Mouse (Mus musculus): ENCODE results near the gene Tex10. TPM values are rescaled to one million over a fixed set of nuclear protein-coding genes. Genes with fewer than 3 reads are reported as not detected.

The Tex10 gene
- total RNA-seq (2021), result 10 to 100 TPM in 1 of 2 experiments, 1 to 10 TPM in 1; 9.8 to 10.2 TPM
- long read RNA-seq, experiment 1, transcript Tex10-201 (15 exons, 3,102 nt), result major isoform, 6 of 9 reads
- long read RNA-seq, experiment 1, partial matches to known transcripts, result 1 of 9 reads
- long read RNA-seq, experiment 1, other reads (novel, unspliced or antisense), result 2 of 9 reads
- long read RNA-seq, experiment 2, transcript Tex10-201 (15 exons, 3,102 nt), result major isoform, 5 of 12 reads
- long read RNA-seq, experiment 2, partial matches to known transcripts, result 3 of 12 reads
- long read RNA-seq, experiment 2, other reads (novel, unspliced or antisense), result 3 of 12 reads

DNA sequence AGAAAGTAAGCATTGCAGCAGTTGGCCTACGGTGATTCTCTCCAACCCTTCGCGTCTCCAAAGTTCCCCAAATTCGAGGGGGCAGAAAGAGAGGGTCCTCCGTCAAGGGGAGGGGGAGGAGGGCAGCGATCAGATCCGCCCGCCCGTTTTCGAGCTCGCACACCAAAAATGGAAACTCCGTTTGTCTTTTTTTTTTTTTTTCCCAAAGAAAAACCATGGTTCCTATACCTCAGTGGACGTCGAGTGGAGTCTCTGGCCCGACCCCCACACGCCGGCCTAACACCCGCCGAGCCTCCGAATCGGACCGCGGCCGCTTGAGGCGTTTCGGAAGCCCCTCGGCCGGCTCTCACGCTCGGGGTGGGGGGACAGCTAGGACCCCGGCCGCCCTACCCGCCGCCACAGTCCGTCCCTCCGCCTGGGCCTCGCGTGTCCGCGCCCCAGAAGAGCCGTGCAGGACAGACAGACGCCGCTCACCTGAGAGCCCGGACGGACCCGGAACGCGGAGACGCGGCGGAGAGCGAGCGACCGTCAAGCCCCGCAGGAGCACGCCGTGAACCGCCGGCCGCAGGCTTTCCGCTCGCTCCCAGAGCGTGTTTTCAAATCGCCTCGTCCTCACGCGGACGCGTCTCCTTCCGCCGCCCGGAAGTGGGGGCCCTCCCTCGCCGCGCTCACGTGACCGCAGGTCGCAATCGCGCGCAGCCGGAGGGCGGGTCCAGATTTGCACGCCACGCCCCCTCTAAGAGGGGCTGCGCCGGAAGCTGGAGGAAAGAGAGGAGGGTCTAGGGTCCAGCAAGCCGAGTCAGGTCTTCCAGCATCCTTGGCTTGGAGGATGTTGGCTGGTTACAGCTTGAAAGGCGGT, at the start of gene Tex10:
Tex10 (minus strand) TSS at position 668 of the 859 bp plus-strand sequence.
- intact Hi-C loops (cut with DNase I; ENCODE audit: low total_unique reads), result loop anchor here (10.0 kb wide), 1 partner anchor 72 kb away; no protein-coding TSS in a partner anchor

GRCm38 (mm10) chr4:48510861-48511260, 37.6 kb upstream of the Tex10 start:
- intact Hi-C loops (cut with DNase I; ENCODE audit: low total_unique reads), result no loop called here
- no peak for DNase-seq

More for the DNA sequence above, at the start of gene Tex10:
- peak; percentile 92 for DNase-seq

DNA sequence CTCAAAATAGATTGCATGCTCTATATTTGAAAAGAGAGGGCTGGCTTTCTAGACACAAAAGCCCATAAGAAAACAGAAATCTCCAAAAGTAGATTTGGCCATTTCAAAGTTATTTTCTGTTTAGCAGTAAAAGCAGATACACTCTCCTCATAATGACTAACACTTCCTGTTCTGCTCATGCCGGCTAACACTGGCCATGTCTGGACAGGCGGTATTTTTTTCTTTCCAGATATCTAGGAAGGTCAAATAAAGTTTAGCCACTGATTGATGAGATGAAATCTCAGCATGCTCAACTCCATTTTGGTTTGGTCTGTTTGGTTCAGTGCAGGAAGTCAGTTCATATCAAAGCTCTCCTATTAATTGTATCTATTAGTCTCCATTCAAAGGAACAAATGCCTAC, 19.3 kb upstream of the Tex10 start:
- intact Hi-C loops (cut with DNase I; ENCODE audit: low total_unique reads), result no loop called here
- no peak for DNase-seq

GRCm38 (mm10) chr4:48491290-48491743, 18.1 kb upstream of the Tex10 start:
- intact Hi-C loops (cut with DNase I; ENCODE audit: low total_unique reads), result no loop called here

DNA sequence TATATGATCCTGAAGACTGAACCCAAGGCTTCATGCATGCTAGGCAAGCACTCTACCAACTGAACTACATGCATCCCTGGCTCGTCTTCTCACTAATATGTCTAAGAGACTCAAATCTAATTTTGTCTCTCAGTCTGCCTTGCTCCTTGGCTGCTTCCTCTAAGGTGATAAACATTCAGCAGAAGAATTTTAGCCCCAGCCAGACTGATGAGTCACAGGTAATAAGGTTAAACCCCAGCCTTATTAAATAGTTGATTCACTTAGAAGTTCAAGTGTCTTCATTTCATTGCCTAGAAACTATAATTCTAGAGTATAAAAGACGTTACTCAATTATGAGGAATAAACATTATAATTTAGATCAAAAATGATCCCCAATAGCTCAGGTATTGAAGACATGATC, 15.7 kb upstream of the Tex10 start:
- no peak for DNase-seq
- intact Hi-C loops (cut with DNase I; ENCODE audit: low total_unique reads), result no loop called here

More at GRCm38 (mm10) chr4:48491290-48491743, 18.1 kb upstream of the Tex10 start:
- no peak for DNase-seq

DNA sequence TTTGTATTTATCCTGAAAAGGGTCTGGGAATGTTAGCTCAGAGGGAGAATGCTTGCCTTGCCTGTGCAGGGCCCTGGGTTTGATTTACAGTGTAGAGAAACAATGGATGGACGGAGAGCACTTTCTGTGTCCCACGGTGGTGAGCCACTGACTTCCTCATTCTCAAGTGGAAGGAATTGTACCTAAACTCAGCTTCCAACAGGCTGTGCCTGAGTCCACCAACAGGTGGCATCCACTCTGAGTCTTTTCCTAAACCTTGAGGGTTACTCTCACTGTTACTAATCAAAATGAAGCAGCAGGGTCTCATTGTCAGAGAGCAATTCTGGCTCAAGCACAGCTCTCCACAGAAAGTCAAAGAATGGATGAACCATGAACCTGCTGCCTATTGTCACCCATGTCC, 8.0 kb upstream of the Tex10 start:
- intact Hi-C loops (cut with DNase I; ENCODE audit: low total_unique reads), result no loop called here
- no peak for DNase-seq

GRCm38 (mm10) chr4:48473651-48474011, 372 bp upstream of the Tex10 start:
- no peak for DNase-seq
- intact Hi-C loops (cut with DNase I; ENCODE audit: low total_unique reads), result loop anchor here (10.0 kb wide), 1 partner anchor 71 kb away; no protein-coding TSS in a partner anchor

GRCm38 (mm10) chr4:48472052-48472791, 1.0 kb downstream of the Tex10 start:
- intact Hi-C loops (cut with DNase I; ENCODE audit: low total_unique reads), result loop anchor here (10.0 kb wide), 1 partner anchor 73 kb away; no protein-coding TSS in a partner anchor
- DNase-seq, result no peak

DNA sequence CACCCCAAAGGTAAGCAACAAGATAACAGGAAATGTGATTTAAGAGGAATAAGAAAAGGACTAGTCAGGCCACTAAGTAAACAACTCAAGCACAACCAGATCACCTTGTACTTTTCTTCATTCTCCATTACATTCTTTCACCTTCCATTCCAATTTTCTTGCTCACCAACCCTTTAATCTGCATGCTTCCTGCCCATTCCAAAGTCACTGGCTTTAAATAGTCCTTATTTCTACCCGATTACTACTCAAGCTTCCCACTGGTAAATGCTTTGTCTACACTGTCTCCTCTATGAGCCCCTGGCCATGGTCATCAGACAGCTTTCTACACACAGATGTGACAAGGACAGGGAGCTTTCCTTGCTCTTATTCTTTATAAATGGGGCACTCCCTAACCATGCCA, 2.3 kb downstream of the Tex10 start:
- no peak for DNase-seq
- intact Hi-C loops (cut with DNase I; ENCODE audit: low total_unique reads), result loop anchor here (10.0 kb wide), 1 partner anchor 74 kb away; no protein-coding TSS in a partner anchor

GRCm38 (mm10) chr4:48461060-48461459, 12.2 kb downstream of the Tex10 start:
- intact Hi-C loops (cut with DNase I; ENCODE audit: low total_unique reads), result no loop called here
- DNase-seq, result no peak

DNA sequence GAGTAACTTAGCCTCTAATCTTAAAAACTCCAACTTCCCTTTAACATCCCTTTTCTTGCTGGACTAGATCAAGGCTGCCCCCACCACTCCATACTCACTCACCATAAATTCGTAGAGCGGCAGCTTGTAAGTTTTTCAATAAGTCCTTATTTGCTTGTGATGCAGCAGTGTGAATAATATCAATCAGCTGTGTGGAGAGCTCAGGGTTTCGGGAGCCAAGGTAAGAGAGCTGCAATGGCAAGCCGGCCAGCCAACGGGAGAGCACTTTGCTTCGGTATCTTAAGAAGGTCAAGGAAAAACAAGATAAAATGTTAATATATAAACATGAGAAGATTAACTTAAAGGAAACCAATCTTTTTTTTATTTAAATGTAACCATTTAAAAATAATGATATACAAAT, 14.8 kb downstream of the Tex10 start:
- no peak for DNase-seq
- intact Hi-C loops (cut with DNase I; ENCODE audit: low total_unique reads), result no loop called here

DNA sequence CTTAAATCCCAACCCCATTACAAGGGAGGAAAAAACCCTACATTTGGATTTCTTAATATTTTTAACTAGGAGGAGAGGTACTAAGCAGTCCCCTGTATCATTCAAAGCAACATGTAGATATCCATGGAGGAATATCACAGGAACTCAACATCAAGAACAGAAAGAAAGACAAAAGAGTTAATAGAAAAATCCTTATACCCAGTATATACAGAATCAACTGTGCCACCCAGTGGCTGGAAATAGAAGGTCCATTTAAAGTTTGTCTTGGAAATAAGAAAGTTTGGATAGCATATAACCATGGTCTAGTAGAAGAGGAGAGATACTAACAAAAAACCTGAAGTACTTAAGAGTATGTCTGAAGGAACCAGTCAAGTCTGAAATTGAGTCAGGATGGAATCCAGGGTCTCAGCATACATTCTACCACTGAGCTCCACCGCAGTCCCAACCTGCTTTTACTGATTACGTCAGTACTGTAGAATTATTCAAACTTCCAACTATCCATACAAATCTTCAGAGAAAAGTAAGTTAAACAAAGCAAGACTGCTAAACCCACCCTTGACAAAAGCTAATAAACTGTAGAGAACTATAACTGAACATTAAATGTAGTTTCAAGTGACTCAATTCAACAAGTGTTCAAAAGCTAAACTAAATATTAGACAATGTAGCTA, 19.0 kb downstream of the Tex10 start:
- intact Hi-C loops (cut with DNase I; ENCODE audit: low total_unique reads), result no loop called here
- DNase-seq, result no peak

- intact Hi-C loops (cut with DNase I; ENCODE audit: low total_unique reads), result no loop called here
These were observed 45.2 kb downstream of the Tex10 start for GRCm38 (mm10) chr4:48428054-48428453.

GRCm38 (mm10) chr4:48427413-48427812, 45.8 kb downstream of the Tex10 start:
- no peak for DNase-seq
- intact Hi-C loops (cut with DNase I; ENCODE audit: low total_unique reads), result no loop called here

More at GRCm38 (mm10) chr4:48428054-48428453, 45.2 kb downstream of the Tex10 start:
- no peak for DNase-seq

GRCm38 (mm10) chr4:48423738-48424137, 49.5 kb downstream of the Tex10 start:
- intact Hi-C loops (cut with DNase I; ENCODE audit: low total_unique reads), result no loop called here
- DNase-seq, result no peak

- intact Hi-C loops (cut with DNase I; ENCODE audit: low total_unique reads), result no loop called here
- DNase-seq, result no peak
These were observed 50.6 kb downstream of the Tex10 start for GRCm38 (mm10) chr4:48422633-48423032.

GRCm38 (mm10) chr4:48418831-48419468, 54.3 kb downstream of the Tex10 start:
- intact Hi-C loops (cut with DNase I; ENCODE audit: low total_unique reads), result no loop called here
- DNase-seq, result no peak

DNA sequence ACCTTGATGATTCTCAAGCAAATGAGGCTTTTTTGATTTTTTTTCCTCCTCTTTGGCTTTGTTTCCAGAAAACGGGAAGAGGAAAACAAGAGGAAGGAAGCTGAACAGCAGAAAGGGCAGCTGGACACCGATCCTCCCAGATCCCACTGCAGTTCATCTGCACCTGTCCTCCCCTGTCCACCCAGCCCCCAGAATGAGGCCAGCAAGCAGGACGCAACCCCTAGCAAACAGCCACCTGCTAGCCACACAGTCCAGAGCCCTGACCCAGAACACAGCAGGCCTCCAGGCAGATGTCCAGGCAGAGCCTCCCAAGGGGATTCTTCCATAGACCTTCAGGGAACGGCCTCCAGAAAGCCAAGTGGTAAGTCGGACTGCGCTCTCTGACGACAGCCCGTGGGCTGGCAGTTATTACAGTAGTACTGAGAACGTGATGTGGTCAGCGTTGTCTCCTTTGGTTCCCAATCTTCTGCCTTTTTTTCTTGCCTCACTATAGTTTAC, 57.4 kb downstream of the Tex10 start:
- intact Hi-C loops (cut with DNase I; ENCODE audit: low total_unique reads), result no loop called here
- peak; percentile 65 for DNase-seq

GRCm38 (mm10) chr4:48413473-48413872, 59.8 kb downstream of the Tex10 start:
- intact Hi-C loops (cut with DNase I; ENCODE audit: low total_unique reads), result no loop called here
- no peak for DNase-seq

Measured in gastrocnemius, postnatal 14 days (tissue).